Mouse (Mus musculus): Measurements from ENCODE around the gene Nek1. TPM values are rescaled to one million over a fixed set of nuclear protein-coding genes. Genes with fewer than 3 reads are reported as not detected.

Nek1 gene
- polyA plus RNA-seq, 2 experiments, result 10.8 to 23.0 TPM

DNA sequence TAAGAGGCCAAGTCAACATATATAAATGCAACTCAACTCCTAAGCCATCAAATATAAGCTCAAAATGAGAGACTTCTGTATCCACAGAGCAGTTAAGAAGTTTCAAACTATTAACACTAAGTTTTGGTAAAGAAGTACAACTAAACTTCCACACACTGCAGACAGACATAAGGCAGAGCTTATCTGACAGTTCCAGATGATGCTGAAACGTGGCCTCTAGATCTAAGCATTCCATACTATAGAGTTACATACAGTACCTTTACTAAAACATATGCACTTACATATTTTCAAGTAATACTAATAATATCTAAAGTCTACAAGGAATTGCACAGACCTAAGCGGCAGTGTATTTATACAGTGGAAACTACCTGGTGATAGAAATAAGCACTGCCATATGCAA, 18.2 kb upstream of the Nek1 start:
- WGBS, result 77% methylated on average over 2 of the region's 2 CpGs
- Histone ChIP-seq H3K27me3 (ENCODE audit: control insufficient read depth, insufficient read depth, low read length) (no peaks in the 10 kb centered on the region), H3K4me3 (replicated peaks; ENCODE audit: low read length) (no peak overlapping the region), H3K4me1 (ENCODE audit: control insufficient read depth, insufficient read depth, low read length) (peaks cover 13% of the 10 kb centered on the region; the same call in 1 of the 2 replicates), H3K27ac (replicated peaks; ENCODE audit: low read depth, low read length) (no peak overlapping the region), H3K36me3 (ENCODE audit: control insufficient read depth, insufficient read depth, low read length) (no peaks in the 10 kb centered on the region), H3K9me3 (ENCODE audit: control insufficient read depth, low read length) (no peaks in the 10 kb centered on the region), H3K9ac (ENCODE audit: low read depth, low read length, severe bottlenecking) (no peak overlapping the region), H3K4me2 (replicated peaks; ENCODE audit: low read depth, low read length, severe bottlenecking) (no peak overlapping the region)
- ATAC-seq (ENCODE audit: low FRiP score, low read depth), result no peak
- DNase-seq (ENCODE audit: low spot score), result no peak
- TF ChIP-seq POLR2A (IDR thresholded peaks at IDR 0.05; ENCODE audit: borderline replicate concordance, extremely low read depth, insufficient read depth, insufficient read length), result no peak

DNA sequence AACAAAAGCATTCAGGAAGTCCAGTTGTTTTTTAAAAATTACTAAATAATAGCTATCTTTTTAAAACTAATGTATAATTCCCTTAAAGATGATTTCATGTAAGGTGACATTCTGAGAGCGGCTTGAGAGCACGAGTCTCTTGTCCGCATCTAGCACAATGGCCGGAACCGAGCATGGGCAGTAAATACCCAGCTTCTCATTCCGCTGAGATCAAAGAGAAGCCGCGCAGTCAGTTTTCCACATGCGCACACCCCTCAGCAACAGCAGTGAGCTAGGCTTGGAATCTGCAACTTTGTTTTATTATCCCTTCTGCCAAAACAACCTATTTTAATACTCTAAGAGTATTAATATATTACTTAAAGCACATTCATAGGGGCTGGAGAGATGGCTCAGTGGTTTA, 16.2 kb upstream of the Nek1 start:
- no peaks in the 10 kb centered on the region for H3K9me3 ChIP-seq (ENCODE audit: control insufficient read depth, low read length)
- TF ChIP-seq POLR2A (IDR thresholded peaks at IDR 0.05; ENCODE audit: borderline replicate concordance, extremely low read depth, insufficient read depth, insufficient read length), result no peak
- H3K4me3 ChIP-seq (replicated peaks; ENCODE audit: low read length), result no peak overlapping the region
- no peak overlapping the region for H3K9ac ChIP-seq (ENCODE audit: low read depth, low read length, severe bottlenecking)
- no peak overlapping the region for H3K27ac ChIP-seq (replicated peaks; ENCODE audit: low read depth, low read length)
- 76% methylated on average over 9 of the region's 9 CpGs for WGBS
- no peak overlapping the region for H3K4me2 ChIP-seq (replicated peaks; ENCODE audit: low read depth, low read length, severe bottlenecking)
- H3K27me3 ChIP-seq (ENCODE audit: control insufficient read depth, insufficient read depth, low read length), result no peaks in the 10 kb centered on the region
- H3K36me3 ChIP-seq (ENCODE audit: control insufficient read depth, insufficient read depth, low read length), result no peaks in the 10 kb centered on the region
- ATAC-seq (ENCODE audit: low FRiP score, low read depth) (no peak), DNase-seq (ENCODE audit: low spot score) (no peak)
- peaks cover 12% of the 10 kb centered on the region for H3K4me1 ChIP-seq (ENCODE audit: control insufficient read depth, insufficient read depth, low read length)

DNA sequence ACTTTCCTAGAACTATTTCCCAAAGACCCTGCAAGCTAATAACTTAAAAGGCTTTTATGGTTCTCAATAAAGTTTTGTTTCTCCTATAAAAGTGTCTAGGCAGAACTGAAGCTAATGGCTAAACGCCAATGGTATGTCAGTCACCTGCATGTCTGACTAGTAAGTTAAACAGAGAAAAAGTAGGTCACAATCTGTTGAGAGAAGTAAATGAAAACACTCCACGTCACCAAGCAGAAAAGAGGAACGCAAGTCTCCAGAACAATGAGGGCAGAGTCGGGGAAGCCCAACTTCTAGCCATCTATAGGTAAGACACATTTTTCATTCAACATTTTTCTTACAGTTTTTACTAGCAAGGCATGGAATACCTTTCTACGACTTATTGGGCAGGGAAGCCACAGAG, 14.5 kb upstream of the Nek1 start:
- H3K36me3 ChIP-seq (ENCODE audit: control insufficient read depth, insufficient read depth, low read length), result no peaks in the 10 kb centered on the region
- H3K27me3 ChIP-seq (ENCODE audit: control insufficient read depth, insufficient read depth, low read length), result no peaks in the 10 kb centered on the region
- 46% methylated on average over 5 of the region's 5 CpGs for WGBS
- ATAC-seq (ENCODE audit: low FRiP score, low read depth) (no peak), DNase-seq (ENCODE audit: low spot score) (no peak)
- H3K4me1 ChIP-seq (ENCODE audit: control insufficient read depth, insufficient read depth, low read length), result peaks cover 7% of the 10 kb centered on the region
- H3K4me3 ChIP-seq (replicated peaks; ENCODE audit: low read length), result no peak overlapping the region
- no peak overlapping the region for H3K27ac ChIP-seq (replicated peaks; ENCODE audit: low read depth, low read length)
- no peak overlapping the region for H3K4me2 ChIP-seq (replicated peaks; ENCODE audit: low read depth, low read length, severe bottlenecking)
- H3K9ac ChIP-seq (ENCODE audit: low read depth, low read length, severe bottlenecking), result no peak overlapping the region
- H3K9me3 ChIP-seq (ENCODE audit: control insufficient read depth, low read length), result no peaks in the 10 kb centered on the region
- no peak for TF ChIP-seq POLR2A (IDR thresholded peaks at IDR 0.05; ENCODE audit: borderline replicate concordance, extremely low read depth, insufficient read depth, insufficient read length)

DNA sequence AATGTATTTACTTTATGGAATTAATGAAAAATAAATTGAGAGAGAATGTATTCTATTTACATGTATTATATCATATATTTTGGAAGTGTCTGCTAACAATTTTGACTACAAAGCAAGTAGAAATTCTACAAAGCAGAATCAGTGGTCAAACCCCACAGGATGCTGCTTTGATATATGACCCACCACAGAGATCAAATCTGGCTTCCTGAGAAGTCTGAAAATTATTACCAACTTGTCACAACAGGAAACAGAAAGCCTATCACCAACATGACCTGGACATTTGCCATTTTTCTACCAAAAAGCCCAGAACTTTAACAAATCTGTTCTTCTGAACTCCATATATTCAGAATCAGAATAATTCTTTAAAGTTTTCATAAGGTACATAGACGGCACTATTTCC, 11.6 kb upstream of the Nek1 start:
- peak overlapping the region; percentile 28; the same call in 1 of the 2 replicates for H3K4me2 ChIP-seq (replicated peaks; ENCODE audit: low read depth, low read length, severe bottlenecking)
- WGBS, result 12% methylated on average over 1 of the region's 1 CpGs

DNA sequence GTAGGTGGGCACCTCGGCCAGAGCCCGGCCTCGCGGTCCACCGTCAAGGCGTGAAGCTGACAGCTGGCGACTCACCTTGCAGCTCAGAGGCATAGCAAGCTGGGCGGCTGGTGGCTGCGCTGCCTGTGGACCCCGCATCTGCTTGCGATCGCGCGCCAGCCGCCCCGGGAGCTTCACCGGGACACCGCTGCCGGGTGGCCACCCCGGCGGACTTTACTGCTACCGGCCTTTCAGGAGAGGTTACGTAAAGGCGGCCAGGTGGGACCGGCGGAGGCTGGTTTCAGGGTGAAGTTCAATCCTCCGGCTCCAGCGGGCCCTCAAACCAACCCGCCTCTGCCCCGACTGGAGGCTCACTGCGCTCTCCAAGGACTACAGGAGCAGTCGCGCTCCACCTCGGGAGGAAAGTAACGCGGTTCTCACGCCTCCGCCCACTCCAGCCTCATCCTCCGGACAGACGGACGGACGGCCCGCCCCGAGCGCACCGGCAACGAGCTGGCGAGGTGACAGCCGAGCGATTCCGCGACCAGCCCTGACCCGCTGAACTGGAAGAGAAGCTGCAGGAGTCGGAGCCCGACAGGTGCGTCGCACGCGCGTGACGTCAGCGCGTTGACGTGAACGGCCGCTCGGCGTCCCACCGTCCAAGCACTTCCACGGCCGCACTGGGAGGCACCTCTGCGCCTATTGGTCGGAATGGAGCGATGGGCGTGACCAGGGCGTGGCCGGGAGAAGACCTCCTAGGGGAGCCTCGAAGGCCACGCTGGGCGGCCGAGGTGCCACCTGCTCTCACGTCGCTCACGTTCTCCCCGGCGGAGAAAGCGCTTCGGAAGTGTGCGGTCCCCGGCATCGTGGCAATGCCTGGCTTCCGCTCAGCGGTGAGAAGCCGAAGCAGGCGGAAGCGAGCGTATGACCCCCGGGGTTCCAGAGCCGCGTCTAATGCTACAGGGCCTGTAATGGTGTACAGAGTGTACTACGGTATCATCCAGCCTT, 10.0 kb upstream of the Nek1 start, which contains the start of gene Clcn3:
Gene Clcn3 (minus strand): TSS at position 600 of the 987 bp plus-strand sequence.
- H3K4me2 ChIP-seq (replicated peaks; ENCODE audit: low read depth, low read length, severe bottlenecking), result peak within 1 kb of the TSS; percentile 97
- ATAC-seq (ENCODE audit: low FRiP score, low read depth) (peak; percentile 99), DNase-seq (ENCODE audit: low spot score) (peak; percentile 97)
- H3K27me3 ChIP-seq (ENCODE audit: control insufficient read depth, insufficient read depth, low read length), result no peaks in the 10 kb centered on the region
- peak within 1 kb of the TSS; percentile 78 for H3K4me3 ChIP-seq (replicated peaks; ENCODE audit: low read length)
- H3K4me1 ChIP-seq (ENCODE audit: control insufficient read depth, insufficient read depth, low read length), result peaks cover 13% of the 10 kb centered on the region
- no peaks in the 10 kb centered on the region for H3K9me3 ChIP-seq (ENCODE audit: control insufficient read depth, low read length)
- H3K36me3 ChIP-seq (ENCODE audit: control insufficient read depth, insufficient read depth, low read length), result no peaks in the 10 kb centered on the region
- under 1% methylated on average over 88 of the region's 101 CpGs for WGBS
- TF ChIP-seq POLR2A (IDR thresholded peaks at IDR 0.05; ENCODE audit: borderline replicate concordance, extremely low read depth, insufficient read depth, insufficient read length), result peak; percentile 49; the same call in 1 of the 2 replicates
- peak within 1 kb of the TSS; percentile 55; the same call in 1 of the 2 replicates for H3K27ac ChIP-seq (replicated peaks; ENCODE audit: low read depth, low read length)
- H3K9ac ChIP-seq (ENCODE audit: low read depth, low read length, severe bottlenecking), result peak within 1 kb of the TSS; percentile 61

More for the DNA sequence above, 11.6 kb upstream of the Nek1 start:
- Histone ChIP-seq H3K27ac (replicated peaks; ENCODE audit: low read depth, low read length) (no peak overlapping the region), H3K4me3 (replicated peaks; ENCODE audit: low read length) (0 out of 2 replicates have a peak overlapping the region, but pooled peaks have one; percentile 78), H3K4me1 (ENCODE audit: control insufficient read depth, insufficient read depth, low read length) (peaks cover 13% of the 10 kb centered on the region), H3K9ac (ENCODE audit: low read depth, low read length, severe bottlenecking) (no peak overlapping the region), H3K36me3 (ENCODE audit: control insufficient read depth, insufficient read depth, low read length) (no peaks in the 10 kb centered on the region), H3K27me3 (ENCODE audit: control insufficient read depth, insufficient read depth, low read length) (no peaks in the 10 kb centered on the region), H3K9me3 (ENCODE audit: control insufficient read depth, low read length) (no peaks in the 10 kb centered on the region)
- DNase-seq (ENCODE audit: low spot score) (no peak), ATAC-seq (ENCODE audit: low FRiP score, low read depth) (no peak)
- TF ChIP-seq POLR2A (IDR thresholded peaks at IDR 0.05; ENCODE audit: borderline replicate concordance, extremely low read depth, insufficient read depth, insufficient read length), result no peak
